Mouse (Mus musculus): Measurements from ENCODE around the gene Olfr1461.

The Olfr1461 gene

GRCm38 (mm10) chr19:13162700-13163099 is at the start of gene Olfr1461:
Gene Olfr1461 (plus strand): TSS chr19:13163000.
- no peak for DNase-seq (ENCODE audit: low read depth, low spot score)

DNA sequence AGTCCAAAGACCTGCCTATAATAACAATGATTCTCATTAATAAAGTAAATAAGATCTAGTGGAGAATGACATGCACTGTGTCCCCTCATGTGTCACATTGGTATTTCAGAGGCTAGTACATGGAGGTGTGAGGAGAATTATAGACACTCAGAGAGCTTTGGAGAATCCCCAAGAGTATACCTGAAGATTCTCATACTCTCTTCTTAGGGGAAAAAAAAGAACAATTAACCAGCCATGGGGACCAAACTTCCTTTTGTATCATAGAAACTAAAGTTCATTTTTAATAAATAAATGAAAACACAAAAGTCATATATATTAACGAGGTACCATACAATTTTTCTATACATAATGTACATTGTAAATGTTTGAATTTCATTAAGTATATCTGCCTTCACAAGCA is 13.4 kb upstream of the Olfr1461 start, which contains the start of gene Olfr1459:
Gene Olfr1459, minus strand, starts transcription at position 101 of the 400 bp plus-strand sequence.
- DNase-seq (ENCODE audit: low read depth, low spot score): no peak

GRCm38 (mm10) chr19:13185434-13185833 is 22.6 kb downstream of the Olfr1461 start, which contains the start of gene Olfr1462:
Gene Olfr1462 (plus strand): TSS chr19:13185734.
- DNase-seq (ENCODE audit: low read depth, low spot score): no peak
